Mouse (Mus musculus) right cerebral cortex, adult 18-20 months (tissue): ENCODE results near the gene 4931429L15Rik.

Experiments
- DNase-seq: peaks from one replicate; pipeline ENCODE4 v3.0.0; 2022; ENCODE audit warnings: mixed read lengths

Gene 4931429L15Rik

DNA sequence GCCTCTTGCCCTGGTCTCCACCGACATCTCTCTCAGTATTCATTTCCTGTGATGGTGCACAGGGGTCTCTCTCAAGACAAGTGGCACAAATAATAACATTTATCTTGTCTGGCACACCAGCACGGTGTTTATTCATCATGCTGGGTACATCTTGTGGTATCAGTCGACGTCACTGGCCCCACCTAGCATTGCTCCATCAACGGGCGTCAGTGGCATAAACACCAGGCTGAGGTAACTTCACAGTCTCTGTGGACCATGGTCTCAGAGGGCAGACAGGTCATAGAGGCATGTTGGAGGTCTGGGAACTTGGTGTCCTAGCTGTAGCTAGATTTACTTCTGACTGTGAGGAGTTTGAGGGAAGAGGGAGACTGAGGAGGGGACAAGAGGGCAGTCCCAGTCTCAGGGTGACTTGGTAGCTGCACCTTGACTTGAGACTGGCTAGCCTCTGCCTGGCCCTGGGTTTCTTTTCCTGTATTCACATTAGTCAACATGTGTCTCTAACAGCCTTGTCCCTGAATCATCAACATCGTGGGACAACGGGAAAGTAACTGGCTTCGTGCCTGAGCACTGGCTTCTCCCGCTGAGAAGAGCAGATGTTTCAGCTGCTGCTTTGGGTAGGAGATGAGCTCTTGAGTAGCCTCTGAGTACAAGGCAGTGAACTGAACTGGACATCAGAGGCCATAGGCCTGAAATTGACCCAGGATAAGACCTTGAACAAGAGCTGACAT lies 63.0 kb downstream of the 4931429L15Rik start:
- no peak for DNase-seq

DNA sequence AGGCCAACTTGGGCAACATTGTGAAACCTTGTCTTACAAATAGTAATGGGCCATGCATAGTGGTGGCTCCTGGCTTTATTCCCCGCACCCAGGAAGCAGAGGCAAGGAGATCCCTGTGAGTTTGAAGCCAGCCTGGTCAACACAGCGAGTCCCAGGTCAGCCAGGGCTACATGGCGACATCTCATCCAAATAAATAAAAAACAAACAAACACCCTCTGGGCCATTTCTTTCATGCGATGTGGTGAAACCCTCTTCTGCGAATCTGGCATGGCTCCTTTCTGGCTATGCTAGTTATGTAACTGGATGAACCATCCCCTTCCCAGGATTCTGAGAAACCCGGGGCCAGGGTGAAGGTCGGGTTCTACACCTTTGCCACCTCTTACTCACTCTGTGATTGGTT lies 63.6 kb downstream of the 4931429L15Rik start:
- DNase-seq, result no peak
